Mouse (Mus musculus) kidney, postnatal 0 days (tissue): ENCODE data around the gene 2610021A01Rik. TPM values are rescaled to one million over a fixed set of nuclear protein-coding genes. Genes with fewer than 3 reads are reported as not detected.
"Not testable (repeated sequence)": the region's sequence is repeated elsewhere in the genome, so short reads cannot be mapped to it uniquely, and the experiment has no call there.

Source experiments
- ATAC-seq: fragments of 200-750 bp; cut with Nextera tagmentation; replicated peaks from 2 replicates; pipeline ENCODE4 v1.8.0; 2017; ENCODE audit warnings: low read depth, moderate number of reproducible peaks, moderate TSS enrichment, moderate library complexity; ENCODE audit not compliant: low FRiP score
- DNase-seq: peaks from one replicate; pipeline ENCODE4 v3.0.0-alpha.2; 2016; ENCODE audit warnings: low spot score
- H3K27ac ChIP-seq: fragments of 300-500 bp; sonication (generic); 2 replicates; pipeline ENCODE4 v1.5.1; 2014; ENCODE audit warnings: mild to moderate bottlenecking
- H3K27me3 ChIP-seq: fragments of 300-500 bp; sonication (generic); 2 replicates; pipeline ENCODE4 v1.6.1; 2014; ENCODE audit warnings: low read length, mixed read lengths; ENCODE audit not compliant: insufficient read depth
- H3K36me3 ChIP-seq: fragments of 300-500 bp; sonication (generic); 2 replicates; pipeline ENCODE4 v1.6.1; 2014; ENCODE audit warnings: low read length, mixed read lengths; ENCODE audit not compliant: insufficient read depth
- H3K4me1 ChIP-seq: fragments of 300-500 bp; sonication (generic); replicated peaks from 2 replicates; pipeline ENCODE4 v1.6.1; 2014; ENCODE audit warnings: antibody characterized with exemption, low read length, mixed read lengths; ENCODE audit not compliant: insufficient read depth
- H3K4me2 ChIP-seq: fragments of 300-500 bp; sonication (generic); 2 replicates; pipeline ENCODE4 v1.6.1; 2014; ENCODE audit warnings: mild to moderate bottlenecking, low read length, moderate library complexity, mixed read lengths
- H3K4me3 ChIP-seq: fragments of 300-500 bp; sonication (generic); replicated peaks from 2 replicates; pipeline ENCODE4 v1.5.1; 2014; ENCODE audit warnings: low read depth, low read length
- H3K9ac ChIP-seq: fragments of 300-500 bp; sonication (generic); 2 replicates; pipeline ENCODE4 v1.6.1; 2014; ENCODE audit warnings: low read depth, low read length
- H3K9me3 ChIP-seq: fragments of 300-500 bp; sonication (generic); replicated peaks from 2 replicates; pipeline ENCODE4 v1.6.1; 2016; ENCODE audit warnings: low read length, inconsistent platforms, mixed read lengths
- CTCF ChIP-seq: IDR thresholded peaks from 2 replicates; pipeline ENCODE4 v1.5.1; 2016; ENCODE audit warnings: antibody characterized with exemption, low read depth, mild to moderate bottlenecking, moderate library complexity
- WGBS: fragments of 180-500 bp; shearing (Covaris S2); extraction: QIAGEN DNeasy Blood & Tissue Kit; methylation state at CpG from one replicate; pipeline ENCODE4 v1.1.7; 2014; 5-methylcytosine and 5-hydroxymethylcytosine counted together
- polyA plus RNA-seq: library from polyadenylated mRNA; unstranded; fragments of >200 nt; fragmentation: Nextera tagmentation; extraction: Ambion mirVana; gene quantifications from 2 replicates; pipeline ENCODE4 v1.2.1, GENCODE M21; 2015

Gene 2610021A01Rik
- 10.0 and 10.1 TPM in 2 replicates for polyA plus RNA-seq

GRCm38 (mm10) chr7:41599034-41599813 is at the start of gene 2610021A01Rik:
TSS of gene 2610021A01Rik (plus strand) at chr7:41599230.
- peak; percentile 96 for DNase-seq
- peak; percentile 100 for ATAC-seq
- peak within 1 kb of the TSS; percentile 54; the same call in 1 of the 2 replicates for H3K27ac ChIP-seq
- WGBS, result under 1% methylated on average over 41 of the region's 41 CpGs
- no peaks in the 10 kb centered on the region for H3K9me3 ChIP-seq
- TF ChIP-seq CTCF, result 0 out of 2 replicates have a peak, but pooled peaks have one; percentile 5
- H3K4me1 ChIP-seq, result no peaks in the 10 kb centered on the region
- peak within 1 kb of the TSS; percentile 57 for H3K4me3 ChIP-seq
- no peaks in the 10 kb centered on the region for H3K36me3 ChIP-seq
- H3K4me2 ChIP-seq, result peak within 1 kb of the TSS; percentile 74
- no peaks in the 10 kb centered on the region for H3K27me3 ChIP-seq
- peak within 1 kb of the TSS; percentile 67 for H3K9ac ChIP-seq

- H3K27ac ChIP-seq, result no peak overlapping the region
- H3K36me3 ChIP-seq, result no peaks in the 10 kb centered on the region
- no peak overlapping the region for H3K4me2 ChIP-seq
- no peak overlapping the region for H3K9ac ChIP-seq
- no peaks in the 10 kb centered on the region for H3K4me1 ChIP-seq
- ATAC-seq, result no peak
- no peaks in the 10 kb centered on the region for H3K27me3 ChIP-seq
- H3K4me3 ChIP-seq, result no peak overlapping the region
- no peak for TF ChIP-seq CTCF
- no peaks in the 10 kb centered on the region for H3K9me3 ChIP-seq
- DNase-seq, result no peak
- WGBS, result 67% methylated on average over 8 of the region's 8 CpGs
Measured at GRCm38 (mm10) chr7:41560681-41561080, 38.3 kb upstream of the 2610021A01Rik start.

GRCm38 (mm10) chr7:41573562-41573961 is 25.5 kb upstream of the 2610021A01Rik start, which contains the start of gene Gm6871:
TSS of gene Gm6871 (minus strand) at chr7:41573662.
- 86% methylated on average over 5 of the region's 6 CpGs for WGBS
- not testable (repeated sequence) for H3K27me3 ChIP-seq, H3K36me3 ChIP-seq, H3K27ac ChIP-seq, ATAC-seq, H3K4me3 ChIP-seq, DNase-seq, H3K9ac ChIP-seq, H3K4me1 ChIP-seq, H3K9me3 ChIP-seq, H3K4me2 ChIP-seq

GRCm38 (mm10) chr7:41577956-41578355 is 21.1 kb upstream of the 2610021A01Rik start:
- Histone ChIP-seq H3K9me3 (no peaks in the 10 kb centered on the region), H3K9ac (no peak overlapping the region), H3K36me3 (no peaks in the 10 kb centered on the region), H3K4me2 (no peak overlapping the region), H3K4me1 (no peaks in the 10 kb centered on the region), H3K4me3 (no peak overlapping the region), H3K27me3 (no peaks in the 10 kb centered on the region), H3K27ac (no peak overlapping the region)
- WGBS, result 77% methylated on average over 2 of the region's 2 CpGs
- ATAC-seq (no peak), DNase-seq (no peak)
- no peak for TF ChIP-seq CTCF

- TF ChIP-seq CTCF, result no peak
- ATAC-seq, result no peak
Measured at GRCm38 (mm10) chr7:41582028-41582427, 17.0 kb upstream of the 2610021A01Rik start.

GRCm38 (mm10) chr7:41587831-41588230 is 11.2 kb upstream of the 2610021A01Rik start:
- H3K36me3 ChIP-seq, H3K9ac ChIP-seq, DNase-seq, H3K4me3 ChIP-seq, H3K9me3 ChIP-seq, H3K4me2 ChIP-seq, ATAC-seq, H3K27ac ChIP-seq, H3K27me3 ChIP-seq, H3K4me1 ChIP-seq: not testable (repeated sequence)

More at GRCm38 (mm10) chr7:41582028-41582427, 17.0 kb upstream of the 2610021A01Rik start:
- Histone ChIP-seq H3K4me3 (no peak overlapping the region), H3K36me3 (no peaks in the 10 kb centered on the region), H3K9me3 (no peaks in the 10 kb centered on the region), H3K9ac (no peak overlapping the region), H3K4me1 (no peaks in the 10 kb centered on the region), H3K27me3 (no peaks in the 10 kb centered on the region), H3K27ac (no peak overlapping the region), H3K4me2 (no peak overlapping the region)
- no peak for DNase-seq
